Mouse (Mus musculus) liver, embryonic 16.5 days (tissue): ENCODE data around the gene Agt. TPM values are rescaled to one million over a fixed set of nuclear protein-coding genes. Genes with fewer than 3 reads are reported as not detected.

Experiments used
- ATAC-seq: fragments of 200-750 bp; cut with Nextera tagmentation; 2 replicates; pipeline ENCODE4 v1.8.0; 2017; ENCODE audit warnings: low read depth, mild to moderate bottlenecking, moderate number of reproducible peaks, moderate library complexity
- H3K27ac ChIP-seq: fragments of 300-500 bp; sonication (generic); 2 replicates; pipeline ENCODE4 v1.5.1; 2014; ENCODE audit warnings: mild to moderate bottlenecking, low read length
- H3K27me3 ChIP-seq: fragments of 300-500 bp; sonication (generic); 2 replicates; pipeline ENCODE4 v1.6.1; 2014; ENCODE audit warnings: low read depth, low read length, mixed read lengths; ENCODE audit not compliant: control insufficient read depth, insufficient read depth
- H3K36me3 ChIP-seq: fragments of 300-500 bp; sonication (generic); 2 replicates; pipeline ENCODE4 v1.6.1; 2014; ENCODE audit warnings: mild to moderate bottlenecking; ENCODE audit not compliant: control insufficient read depth, insufficient read depth
- H3K4me1 ChIP-seq: fragments of 300-500 bp; sonication (generic); 2 replicates; pipeline ENCODE4 v1.6.1; 2014; ENCODE audit warnings: low read depth, low read length, mixed read lengths; ENCODE audit not compliant: control insufficient read depth
- H3K4me2 ChIP-seq: fragments of 300-500 bp; sonication (generic); 2 replicates; pipeline ENCODE4 v1.6.1; 2014; ENCODE audit warnings: low read depth, low read length, mixed read lengths
- H3K4me3 ChIP-seq: fragments of 300-500 bp; sonication (generic); 2 replicates; pipeline ENCODE4 v1.5.1; 2014; ENCODE audit warnings: low read depth, mild to moderate bottlenecking, low read length
- H3K9ac ChIP-seq: fragments of 300-500 bp; sonication (generic); 2 replicates; pipeline ENCODE4 v1.6.1; 2014; ENCODE audit warnings: low read depth, low read length
- H3K9me3 ChIP-seq: fragments of 300-500 bp; sonication (generic); replicated peaks from 2 replicates; pipeline ENCODE4 v1.6.1; 2016; ENCODE audit warnings: low read length; ENCODE audit not compliant: control insufficient read depth
- WGBS: fragments of 180-500 bp; shearing (Covaris S2); extraction: QIAGEN DNeasy Blood & Tissue Kit; methylation state at CpG from one replicate; pipeline ENCODE4 v1.1.7; 2014; ENCODE audit not compliant: insufficient replicate concordance; 5-methylcytosine and 5-hydroxymethylcytosine counted together
- polyA plus RNA-seq: library from polyadenylated mRNA; unstranded; fragments of >200 nt; fragmentation: Nextera tagmentation; extraction: Ambion mirVana; gene quantifications from 2 replicates; pipeline ENCODE4 v1.2.1, GENCODE M21; 2015

The Agt gene
- polyA plus RNA-seq, 1 experiment from 2014 or later: 290 TPM

DNA sequence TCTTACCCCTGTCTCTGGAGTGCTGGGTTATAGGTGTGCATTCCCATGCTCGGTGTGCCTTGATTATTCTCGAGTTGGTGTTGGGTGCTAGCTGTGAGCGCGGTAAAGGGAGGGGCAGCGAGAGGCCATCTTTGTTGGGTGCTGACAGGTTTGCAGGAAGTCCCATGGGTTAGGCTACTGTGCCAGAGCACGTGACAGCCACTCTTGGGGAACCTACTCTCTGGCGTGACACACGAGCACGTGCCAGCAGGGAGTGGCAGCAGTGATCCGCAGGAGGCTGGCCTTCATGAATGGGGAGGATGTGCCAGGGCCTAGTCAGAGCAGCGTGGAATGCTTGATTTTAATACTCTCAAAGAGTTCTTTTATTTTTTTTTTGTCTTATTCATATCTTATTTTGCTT is 43.2 kb downstream of the Agt start:
- H3K4me3 ChIP-seq: no peak overlapping the region
- H3K36me3 ChIP-seq: peaks cover 17% of the 10 kb centered on the region
- H3K9me3 ChIP-seq: no peaks in the 10 kb centered on the region
- 81% methylated on average over 11 of the region's 11 CpGs for WGBS
- H3K4me1 ChIP-seq: peaks cover 10% of the 10 kb centered on the region
- no peak overlapping the region for H3K4me2 ChIP-seq
- H3K27me3 ChIP-seq: no peaks in the 10 kb centered on the region
- no peak for ATAC-seq
- no peak overlapping the region for H3K27ac ChIP-seq
- H3K9ac ChIP-seq: no peak overlapping the region

- peaks cover 13% of the 10 kb centered on the region for H3K4me1 ChIP-seq
- no peak overlapping the region; the same call in 1 of the 2 replicates for H3K9ac ChIP-seq
- peak overlapping the region; percentile 77 for H3K4me2 ChIP-seq
- peaks cover 8% of the 10 kb centered on the region for H3K36me3 ChIP-seq
- H3K27me3 ChIP-seq: no peaks in the 10 kb centered on the region
- H3K9me3 ChIP-seq: no peaks in the 10 kb centered on the region
- no peak overlapping the region for H3K27ac ChIP-seq
- ATAC-seq: no peak
- H3K4me3 ChIP-seq: peak overlapping the region; percentile 91
- 84% methylated on average over 6 of the region's 6 CpGs for WGBS
Measured at GRCm38 (mm10) chr8:124521946-124522345, 47.6 kb downstream of the Agt start.

- WGBS: 10% methylated on average over 50 of the region's 50 CpGs
- Histone ChIP-seq H3K27me3 (no peaks in the 10 kb centered on the region), H3K4me3 (peak within 1 kb of the TSS; percentile 91), H3K4me2 (peak within 1 kb of the TSS; percentile 77), H3K9me3 (no peaks in the 10 kb centered on the region), H3K36me3 (no peaks in the 10 kb centered on the region), H3K27ac (peak within 1 kb of the TSS; percentile 49; the same call in 1 of the 2 replicates), H3K9ac (peak within 1 kb of the TSS; percentile 82), H3K4me1 (peaks cover 13% of the 10 kb centered on the region)
- peak; percentile 97 for ATAC-seq
Measured at GRCm38 (mm10) chr8:124520249-124521080, 49.0 kb downstream of the Agt start, which contains the start of gene Cog2. Gene Cog2 (plus strand): TSS chr8:124520767.

- Histone ChIP-seq H3K4me3 (no peak overlapping the region), H3K9ac (no peak overlapping the region), H3K36me3 (no peaks in the 10 kb centered on the region), H3K4me1 (peaks cover 12% of the 10 kb centered on the region), H3K4me2 (no peak overlapping the region), H3K27me3 (no peaks in the 10 kb centered on the region), H3K9me3 (no peaks in the 10 kb centered on the region), H3K27ac (no peak overlapping the region)
- 49% methylated on average over 6 of the region's 6 CpGs for WGBS
- ATAC-seq: no peak
Measured at GRCm38 (mm10) chr8:124517142-124517541, 52.4 kb downstream of the Agt start.

DNA sequence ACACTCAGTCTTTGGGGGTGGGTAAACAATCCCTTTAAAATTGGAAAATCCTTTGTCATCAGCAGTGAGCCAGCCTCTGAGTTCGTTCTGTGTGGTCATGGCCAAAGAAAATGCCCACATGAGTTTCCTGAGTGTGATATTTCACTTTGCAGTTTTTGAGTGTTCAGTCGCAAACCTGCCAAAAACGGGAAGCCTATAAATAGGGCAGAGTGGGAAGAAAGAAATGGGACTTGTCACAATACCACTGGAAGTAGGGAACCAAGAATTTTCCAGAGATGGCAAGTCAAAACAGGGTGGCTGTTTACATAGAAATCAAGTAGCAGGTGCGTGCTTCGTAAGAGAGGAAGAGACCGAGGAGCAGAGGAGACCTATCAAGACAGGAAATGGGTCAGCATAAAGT is 53.0 kb downstream of the Agt start:
- H3K4me3 ChIP-seq: no peak overlapping the region
- ATAC-seq: no peak
- H3K36me3 ChIP-seq: no peaks in the 10 kb centered on the region
- H3K4me2 ChIP-seq: no peak overlapping the region
- no peak overlapping the region for H3K27ac ChIP-seq
- no peaks in the 10 kb centered on the region for H3K27me3 ChIP-seq
- WGBS: 41% methylated on average over 6 of the region's 6 CpGs
- peaks cover 6% of the 10 kb centered on the region for H3K4me1 ChIP-seq
- H3K9ac ChIP-seq: no peak overlapping the region
- no peaks in the 10 kb centered on the region for H3K9me3 ChIP-seq

DNA sequence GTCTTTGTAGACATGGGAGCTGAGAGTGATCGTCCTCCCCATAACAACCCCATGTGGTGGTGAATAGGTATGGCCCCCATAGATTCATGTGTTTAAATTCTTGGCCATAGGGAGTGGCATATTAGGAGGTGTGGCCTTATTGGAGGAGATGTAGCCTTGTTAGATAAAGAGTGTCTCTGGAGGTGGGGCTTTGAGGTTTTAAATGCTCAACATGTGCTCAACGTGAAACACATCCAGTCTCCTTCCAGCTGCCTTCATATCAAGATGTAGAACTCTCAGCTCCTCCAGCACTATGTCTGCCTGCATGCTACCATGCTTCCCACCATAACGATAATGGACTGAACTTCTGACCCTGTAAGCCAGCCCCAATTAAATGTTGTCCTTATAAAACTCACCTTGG is 53.5 kb downstream of the Agt start:
- ATAC-seq: no peak
- H3K27me3 ChIP-seq: no peaks in the 10 kb centered on the region
- 35% methylated on average over 3 of the region's 3 CpGs for WGBS
- H3K9ac ChIP-seq: no peak overlapping the region
- no peaks in the 10 kb centered on the region for H3K36me3 ChIP-seq
- H3K4me3 ChIP-seq: no peak overlapping the region
- peaks cover 3% of the 10 kb centered on the region for H3K4me1 ChIP-seq
- H3K27ac ChIP-seq: no peak overlapping the region
- H3K9me3 ChIP-seq: no peaks in the 10 kb centered on the region
- no peak overlapping the region for H3K4me2 ChIP-seq

DNA sequence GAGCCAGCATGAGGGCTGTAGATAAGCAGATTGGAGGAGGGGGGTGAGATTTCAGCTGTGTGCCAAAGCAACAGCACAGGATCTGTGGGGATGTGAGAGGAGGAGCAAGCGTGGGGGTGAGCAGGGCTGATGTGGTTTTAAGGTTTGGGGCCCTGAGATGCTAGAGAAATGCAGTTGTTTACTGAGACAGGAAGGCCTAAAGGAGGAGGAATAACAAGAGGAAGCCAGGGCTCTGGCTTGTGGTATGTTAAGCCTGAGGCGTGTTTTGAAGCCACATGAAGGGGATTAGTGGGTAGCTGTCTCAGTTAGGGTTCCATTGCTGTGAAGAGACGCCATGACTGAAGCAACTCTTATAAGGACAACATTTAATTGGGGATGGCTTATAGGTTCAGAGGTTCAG is 60.4 kb downstream of the Agt start:
- H3K9me3 ChIP-seq: no peaks in the 10 kb centered on the region

DNA sequence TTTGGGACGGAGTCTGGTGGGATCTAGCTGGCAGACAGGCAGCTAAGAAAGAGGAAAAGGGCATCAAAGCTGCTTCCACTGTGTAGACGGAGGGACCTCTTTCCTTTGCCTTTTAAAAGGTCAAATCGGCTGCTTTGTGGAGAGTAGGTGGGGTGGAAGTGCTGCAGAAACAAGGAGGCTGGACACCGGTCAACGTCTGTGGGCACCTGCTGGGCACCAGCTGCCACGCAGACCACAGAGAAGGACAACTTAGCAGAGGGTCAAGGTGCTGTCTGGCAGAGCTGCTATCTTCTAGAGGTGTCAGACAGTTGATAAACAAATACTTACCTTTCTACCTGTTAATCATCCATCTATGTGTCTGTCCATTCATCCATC is 61.2 kb downstream of the Agt start:
- no peak overlapping the region for H3K9ac ChIP-seq
- 63% methylated on average over 6 of the region's 6 CpGs for WGBS

More for the DNA sequence above, 60.4 kb downstream of the Agt start:
- WGBS: 43% methylated on average over 3 of the region's 3 CpGs
- H3K27ac ChIP-seq: no peak overlapping the region
- H3K4me1 ChIP-seq: no peaks in the 10 kb centered on the region
- no peak overlapping the region for H3K4me2 ChIP-seq
- H3K4me3 ChIP-seq: no peak overlapping the region
- no peaks in the 10 kb centered on the region for H3K27me3 ChIP-seq
- H3K36me3 ChIP-seq: no peaks in the 10 kb centered on the region
- no peak for ATAC-seq
- no peak overlapping the region for H3K9ac ChIP-seq

GRCm38 (mm10) chr8:124507572-124508320 is 61.8 kb downstream of the Agt start:
- Histone ChIP-seq H3K4me2 (no peak overlapping the region), H3K36me3 (no peaks in the 10 kb centered on the region), H3K9ac (no peak overlapping the region), H3K27ac (no peak overlapping the region), H3K4me1 (no peaks in the 10 kb centered on the region), H3K9me3 (no peaks in the 10 kb centered on the region), H3K27me3 (no peaks in the 10 kb centered on the region), H3K4me3 (no peak overlapping the region)
- no peak for ATAC-seq
- WGBS: 67% methylated on average over 8 of the region's 8 CpGs

More for the DNA sequence above, 61.2 kb downstream of the Agt start:
- no peak overlapping the region for H3K4me2 ChIP-seq
- no peaks in the 10 kb centered on the region for H3K4me1 ChIP-seq
- no peak overlapping the region for H3K27ac ChIP-seq
- H3K36me3 ChIP-seq: no peaks in the 10 kb centered on the region
- no peaks in the 10 kb centered on the region for H3K27me3 ChIP-seq
- ATAC-seq: no peak
- no peaks in the 10 kb centered on the region for H3K9me3 ChIP-seq
- no peak overlapping the region for H3K4me3 ChIP-seq
